Mouse (Mus musculus) liver, postnatal 0 days (tissue): Measurements from ENCODE around the gene Ano10.
A peak's percentile ranks its signal among the peaks of the same experiment; 100 is the strongest.

Source experiments
- CTCF ChIP-seq: sonication (generic); IDR thresholded peaks from 2 replicates; pipeline ENCODE4 v1.5.1; 2016; ENCODE audit warnings: antibody characterized with exemption, low read depth
- EP300 ChIP-seq: IDR thresholded peaks from 2 replicates; pipeline ENCODE4 v1.6.1; 2016; ENCODE audit warnings: antibody characterized with exemption, low read depth, mild to moderate bottlenecking

DNA sequence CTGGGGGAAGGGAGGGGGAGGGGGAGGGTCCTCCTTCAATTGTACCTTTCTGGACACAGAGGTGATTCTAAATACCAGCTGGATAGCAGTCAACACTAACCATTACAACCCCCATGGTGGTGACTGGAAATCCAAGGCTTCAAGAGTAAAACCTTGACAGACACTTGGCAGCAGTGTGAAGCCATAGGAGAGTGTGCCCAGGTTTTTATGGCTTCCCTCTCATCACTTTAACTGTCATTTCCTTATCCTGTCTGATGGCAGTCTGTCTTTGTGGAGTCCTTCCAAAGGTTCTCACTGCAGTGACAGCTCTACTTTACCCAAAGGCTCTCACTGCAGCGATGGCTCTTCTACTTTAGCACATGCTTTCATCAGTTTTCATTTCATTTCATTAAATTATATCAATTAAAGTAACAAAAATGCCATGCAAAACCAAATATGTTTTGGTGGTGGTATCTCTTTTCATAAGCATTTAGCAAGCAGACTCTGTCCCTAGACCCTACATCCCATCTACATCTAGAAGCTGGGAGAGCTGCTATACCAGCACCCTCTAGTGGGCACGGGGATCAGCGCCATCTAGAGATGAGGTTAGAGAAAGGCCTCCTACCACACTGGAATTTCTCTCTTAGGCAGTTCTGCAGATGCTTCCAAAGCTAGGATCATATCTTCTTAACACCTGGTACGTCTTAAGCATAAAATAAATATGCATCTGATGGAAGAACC, 50.0 kb downstream of the Ano10 start:
- TF ChIP-seq EP300 (no peak), CTCF (peak; percentile 73)
